Mouse (Mus musculus) thymus, postnatal 14 days (tissue): ENCODE measurements around the gene C1galt1.

Source experiments
- DNase-seq: peaks from one replicate; pipeline ENCODE4 v3.0.0; 2021

Gene C1galt1

GRCm38 (mm10) chr6:7859161-7859560 lies 14.5 kb downstream of the C1galt1 start:
- no peak for DNase-seq

GRCm38 (mm10) chr6:7861033-7861432 lies 16.4 kb downstream of the C1galt1 start:
- DNase-seq: no peak

GRCm38 (mm10) chr6:7863354-7863753 lies 18.7 kb downstream of the C1galt1 start:
- DNase-seq: no peak

- DNase-seq: no peak
These were observed 32.2 kb downstream of the C1galt1 start for GRCm38 (mm10) chr6:7876836-7877235.

GRCm38 (mm10) chr6:7881595-7882128 lies 37.0 kb downstream of the C1galt1 start:
- DNase-seq: no peak

GRCm38 (mm10) chr6:7882520-7882919 lies 37.9 kb downstream of the C1galt1 start:
- DNase-seq: no peak

- no peak for DNase-seq
These were observed 41.5 kb downstream of the C1galt1 start for GRCm38 (mm10) chr6:7885994-7886684.

- DNase-seq: no peak
These were observed 42.0 kb downstream of the C1galt1 start for GRCm38 (mm10) chr6:7886685-7887004.

GRCm38 (mm10) chr6:7896339-7896738 lies 51.7 kb downstream of the C1galt1 start:
- DNase-seq: no peak

GRCm38 (mm10) chr6:7912015-7912414 lies 67.4 kb downstream of the C1galt1 start:
- no peak for DNase-seq
